Mouse (Mus musculus): ENCODE measurements around the gene Lrrc4. TPM values are rescaled to one million over a fixed set of nuclear protein-coding genes. Genes with fewer than 3 reads are reported as not detected.

Gene Lrrc4
- polyA plus RNA-seq, 1 experiment from 2014 or later: 4.6 TPM

- Histone ChIP-seq H3K4me2 (replicated peaks) (no peak overlapping the region), H3K27ac (no peak overlapping the region; the same call in 1 of the 2 replicates), H3K27me3 (no peaks in the 10 kb centered on the region), H3K4me1 (peaks cover 3% of the 10 kb centered on the region; the same call in 1 of the 2 replicates), H3K36me3 (no peaks in the 10 kb centered on the region), H3K9ac (no peak overlapping the region), H3K9me3 (replicated peaks) (no peaks in the 10 kb centered on the region), H3K4me3 (no peak overlapping the region)
- ATAC-seq (ENCODE audit: low FRiP score): no peak
- WGBS: 93% methylated on average over 5 of the region's 5 CpGs
Observed at GRCm38 (mm10) chr6:28669251-28669650, 162.3 kb downstream of the Lrrc4 start.

DNA sequence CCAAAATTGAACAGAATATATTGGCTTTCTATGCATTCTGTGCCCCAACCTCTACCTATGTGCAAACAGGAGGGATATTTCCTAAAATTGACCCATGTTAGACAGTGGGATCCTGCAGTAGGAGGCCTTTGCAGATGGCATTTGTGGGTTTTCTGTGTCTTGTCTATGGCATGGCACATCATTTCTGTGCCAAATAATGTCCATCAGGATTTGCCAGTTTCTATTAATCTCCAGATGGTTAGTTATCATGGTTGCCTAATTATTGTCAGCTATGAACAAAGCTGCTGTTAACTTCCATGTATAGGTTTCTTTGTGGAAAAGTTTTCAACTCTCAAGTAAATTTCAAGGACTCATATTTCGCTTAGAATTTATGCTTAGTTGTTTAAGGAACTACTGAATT, 164.0 kb downstream of the Lrrc4 start:
- no peak for ATAC-seq (ENCODE audit: low FRiP score)
- Histone ChIP-seq H3K4me3 (no peak overlapping the region), H3K9me3 (replicated peaks) (no peaks in the 10 kb centered on the region), H3K9ac (no peak overlapping the region), H3K4me2 (replicated peaks) (no peak overlapping the region), H3K36me3 (no peaks in the 10 kb centered on the region), H3K27ac (no peak overlapping the region), H3K27me3 (no peaks in the 10 kb centered on the region), H3K4me1 (peaks cover 3% of the 10 kb centered on the region; the same call in 1 of the 2 replicates)
- 88% methylated on average over 1 of the region's 1 CpGs for WGBS

DNA sequence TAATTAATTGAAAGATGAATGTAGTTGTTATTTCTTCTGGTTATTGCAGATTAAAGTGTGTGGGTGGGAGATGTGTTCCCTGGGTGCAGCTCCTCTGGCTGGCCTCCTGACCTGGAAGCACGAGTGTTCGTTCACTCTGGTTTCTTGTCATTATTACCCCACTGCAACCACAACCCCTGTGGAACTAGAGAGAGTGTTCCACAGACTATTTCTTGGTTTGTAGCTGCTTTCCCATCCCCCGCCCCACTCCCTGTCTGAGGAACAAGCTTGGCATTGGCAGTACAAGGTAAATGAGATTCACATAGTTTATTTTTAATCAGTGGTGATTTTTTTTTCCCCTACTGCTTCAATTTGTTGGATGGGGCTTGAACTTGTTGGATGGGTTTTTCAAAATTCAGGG, 166.8 kb downstream of the Lrrc4 start:
- 79% methylated on average over 3 of the region's 3 CpGs for WGBS
- peaks cover 3% of the 10 kb centered on the region; the same call in 1 of the 2 replicates for H3K4me1 ChIP-seq
- H3K4me2 ChIP-seq (replicated peaks): no peak overlapping the region
- H3K36me3 ChIP-seq: 0 out of 2 replicates have a peak, but pooled peaks cover 2% of the 10 kb centered on the region
- no peak overlapping the region for H3K9ac ChIP-seq
- no peak overlapping the region for H3K4me3 ChIP-seq
- no peak overlapping the region for H3K27ac ChIP-seq
- no peaks in the 10 kb centered on the region for H3K9me3 ChIP-seq (replicated peaks)
- no peaks in the 10 kb centered on the region for H3K27me3 ChIP-seq
- ATAC-seq (ENCODE audit: low FRiP score): no peak

- Histone ChIP-seq H3K9ac (no peak overlapping the region), H3K27me3 (no peaks in the 10 kb centered on the region), H3K4me1 (peaks cover 9% of the 10 kb centered on the region), H3K27ac (no peak overlapping the region), H3K36me3 (0 out of 2 replicates have a peak, but pooled peaks cover 2% of the 10 kb centered on the region), H3K4me2 (replicated peaks) (no peak overlapping the region), H3K4me3 (no peak overlapping the region), H3K9me3 (replicated peaks) (no peaks in the 10 kb centered on the region)
- ATAC-seq (ENCODE audit: low FRiP score): no peak
- WGBS: 92% methylated on average over 5 of the region's 5 CpGs
Observed at GRCm38 (mm10) chr6:28663670-28664069, 167.9 kb downstream of the Lrrc4 start.

DNA sequence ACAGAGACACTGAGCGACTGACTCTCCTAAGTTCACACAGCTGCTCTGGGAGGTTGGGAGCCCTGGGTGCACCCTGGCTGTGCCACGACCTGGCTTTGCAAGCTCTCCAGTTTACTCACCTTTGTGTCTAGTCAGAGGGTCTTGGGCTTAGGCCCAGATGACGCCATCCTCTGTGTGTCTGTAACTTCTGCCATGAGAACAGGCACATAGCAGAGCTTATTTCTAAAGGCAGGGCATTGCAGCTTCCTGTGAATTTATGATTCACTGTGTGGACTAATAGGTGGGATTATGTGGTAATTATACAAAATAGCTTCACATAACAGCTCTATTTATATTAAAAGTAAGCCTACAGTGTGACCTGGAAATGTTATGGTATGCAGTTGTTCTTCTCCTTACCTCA, 168.5 kb downstream of the Lrrc4 start:
- no peak overlapping the region for H3K9ac ChIP-seq
- H3K27me3 ChIP-seq: no peaks in the 10 kb centered on the region
- no peak overlapping the region for H3K27ac ChIP-seq
- no peak for ATAC-seq (ENCODE audit: low FRiP score)
- H3K4me2 ChIP-seq (replicated peaks): no peak overlapping the region
- 0 out of 2 replicates have a peak, but pooled peaks cover 2% of the 10 kb centered on the region for H3K36me3 ChIP-seq
- no peak overlapping the region for H3K4me3 ChIP-seq
- peaks cover 9% of the 10 kb centered on the region for H3K4me1 ChIP-seq
- no peaks in the 10 kb centered on the region for H3K9me3 ChIP-seq (replicated peaks)
- WGBS: 91% methylated on average over 3 of the region's 3 CpGs

DNA sequence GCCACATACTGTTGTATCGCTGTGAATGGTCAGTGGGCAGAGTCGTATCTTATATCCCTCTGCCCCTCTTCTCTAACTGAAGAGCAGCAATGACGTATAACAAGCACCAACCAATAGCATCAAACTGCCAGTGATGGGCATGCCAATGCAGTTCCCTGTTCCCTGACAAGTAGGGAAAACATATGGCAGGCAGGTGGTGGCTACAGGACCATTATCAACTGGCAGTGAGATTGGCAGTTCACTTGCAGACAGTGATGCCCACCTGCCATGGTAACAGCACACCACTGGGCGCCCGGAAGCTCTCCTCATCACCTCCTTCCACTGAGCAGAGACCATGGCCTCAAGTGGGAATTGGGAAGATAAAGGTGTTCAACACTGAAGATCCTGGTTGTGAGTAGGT, 175.0 kb downstream of the Lrrc4 start:
- H3K27me3 ChIP-seq: no peaks in the 10 kb centered on the region
- no peaks in the 10 kb centered on the region for H3K9me3 ChIP-seq (replicated peaks)
- H3K4me3 ChIP-seq: no peak overlapping the region
- no peak overlapping the region for H3K27ac ChIP-seq
- H3K4me2 ChIP-seq (replicated peaks): no peak overlapping the region
- H3K36me3 ChIP-seq: 0 out of 2 replicates have a peak, but pooled peaks cover under 1% of the 10 kb centered on the region
- 93% methylated on average over 5 of the region's 5 CpGs for WGBS
- no peak overlapping the region for H3K9ac ChIP-seq
- ATAC-seq (ENCODE audit: low FRiP score): no peak
- H3K4me1 ChIP-seq: peaks cover 6% of the 10 kb centered on the region

- Histone ChIP-seq H3K27ac (no peak overlapping the region), H3K27me3 (no peaks in the 10 kb centered on the region), H3K4me2 (replicated peaks) (no peak overlapping the region), H3K9ac (no peak overlapping the region), H3K4me1 (peaks cover 5% of the 10 kb centered on the region; the same call in 1 of the 2 replicates), H3K9me3 (replicated peaks) (no peaks in the 10 kb centered on the region), H3K4me3 (no peak overlapping the region), H3K36me3 (no peaks in the 10 kb centered on the region)
- ATAC-seq (ENCODE audit: low FRiP score): no peak
Observed at GRCm38 (mm10) chr6:28645231-28645630, 186.3 kb downstream of the Lrrc4 start.

DNA sequence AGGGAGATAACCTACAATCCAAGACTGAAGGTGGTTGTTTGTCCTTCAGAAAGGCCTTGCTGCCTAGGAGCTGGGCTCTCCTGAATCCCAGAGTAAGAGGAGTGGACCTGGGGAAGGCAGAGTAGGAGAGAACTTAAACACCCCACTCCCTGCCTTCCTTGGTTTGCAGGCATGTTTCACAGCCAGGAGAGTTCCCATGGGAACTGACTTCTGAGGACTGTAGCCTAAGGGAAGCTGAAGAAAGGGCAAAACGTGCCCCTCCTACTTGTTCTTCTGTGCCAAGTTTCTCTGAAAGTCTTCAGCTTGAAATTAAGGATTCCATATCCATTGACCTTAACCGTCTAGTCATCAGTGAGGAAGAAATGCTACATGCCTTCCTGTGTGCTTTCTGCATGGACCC, 188.6 kb downstream of the Lrrc4 start:
- 60% methylated on average over 2 of the region's 2 CpGs for WGBS
- Histone ChIP-seq H3K9ac (no peak overlapping the region), H3K27me3 (no peaks in the 10 kb centered on the region), H3K36me3 (no peaks in the 10 kb centered on the region), H3K4me3 (no peak overlapping the region), H3K4me2 (replicated peaks) (no peak overlapping the region), H3K4me1 (peaks cover 6% of the 10 kb centered on the region; the same call in 1 of the 2 replicates), H3K27ac (no peak overlapping the region), H3K9me3 (replicated peaks) (no peaks in the 10 kb centered on the region)
- no peak for ATAC-seq (ENCODE audit: low FRiP score)

DNA sequence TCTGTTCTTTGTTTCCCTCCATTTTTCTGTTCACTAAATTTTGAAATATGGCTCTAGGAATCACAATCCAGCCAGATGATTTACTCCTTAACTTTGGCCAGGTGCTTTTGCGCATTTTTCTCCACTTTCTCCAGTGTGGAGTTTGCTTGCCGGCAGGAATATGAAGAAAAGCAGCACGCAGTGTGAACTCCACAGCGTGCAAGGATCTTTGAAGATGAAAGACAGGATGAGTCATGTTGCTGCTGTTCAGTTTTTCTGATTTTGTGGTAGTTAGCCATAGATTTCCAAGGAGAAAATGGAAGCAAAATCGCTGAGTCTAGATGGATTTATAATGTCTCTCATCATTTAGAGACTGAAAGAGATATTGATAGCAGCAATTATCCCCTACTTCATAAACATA, 191.5 kb downstream of the Lrrc4 start:
- no peak overlapping the region for H3K9ac ChIP-seq
- peaks cover 10% of the 10 kb centered on the region; the same call in 1 of the 2 replicates for H3K4me1 ChIP-seq
- no peak overlapping the region for H3K4me2 ChIP-seq (replicated peaks)
- H3K9me3 ChIP-seq (replicated peaks): no peaks in the 10 kb centered on the region
- ATAC-seq (ENCODE audit: low FRiP score): no peak
- 91% methylated on average over 5 of the region's 5 CpGs for WGBS
- H3K4me3 ChIP-seq: no peak overlapping the region
- H3K27me3 ChIP-seq: no peaks in the 10 kb centered on the region
- no peak overlapping the region for H3K27ac ChIP-seq
- no peaks in the 10 kb centered on the region for H3K36me3 ChIP-seq

- Histone ChIP-seq H3K4me2 (replicated peaks) (no peak overlapping the region), H3K9ac (no peak overlapping the region), H3K4me3 (no peak overlapping the region), H3K27ac (no peak overlapping the region), H3K9me3 (replicated peaks) (no peaks in the 10 kb centered on the region), H3K27me3 (no peaks in the 10 kb centered on the region), H3K36me3 (no peaks in the 10 kb centered on the region), H3K4me1 (peaks cover 16% of the 10 kb centered on the region)
- 80% methylated on average over 6 of the region's 6 CpGs for WGBS
- no peak for ATAC-seq (ENCODE audit: low FRiP score)
Observed at GRCm38 (mm10) chr6:28635531-28636348, 195.8 kb downstream of the Lrrc4 start.

- H3K36me3 ChIP-seq: no peaks in the 10 kb centered on the region
- H3K27me3 ChIP-seq: no peaks in the 10 kb centered on the region
- H3K9ac ChIP-seq: no peak overlapping the region
- WGBS: 56% methylated on average over 1 of the region's 1 CpGs
- H3K4me1 ChIP-seq: peaks cover 16% of the 10 kb centered on the region
- no peak overlapping the region for H3K4me3 ChIP-seq
- no peak for ATAC-seq (ENCODE audit: low FRiP score)
- H3K9me3 ChIP-seq (replicated peaks): no peaks in the 10 kb centered on the region
- H3K4me2 ChIP-seq (replicated peaks): no peak overlapping the region
- H3K27ac ChIP-seq: no peak overlapping the region
Observed at GRCm38 (mm10) chr6:28635092-28635491, 196.5 kb downstream of the Lrrc4 start.

DNA sequence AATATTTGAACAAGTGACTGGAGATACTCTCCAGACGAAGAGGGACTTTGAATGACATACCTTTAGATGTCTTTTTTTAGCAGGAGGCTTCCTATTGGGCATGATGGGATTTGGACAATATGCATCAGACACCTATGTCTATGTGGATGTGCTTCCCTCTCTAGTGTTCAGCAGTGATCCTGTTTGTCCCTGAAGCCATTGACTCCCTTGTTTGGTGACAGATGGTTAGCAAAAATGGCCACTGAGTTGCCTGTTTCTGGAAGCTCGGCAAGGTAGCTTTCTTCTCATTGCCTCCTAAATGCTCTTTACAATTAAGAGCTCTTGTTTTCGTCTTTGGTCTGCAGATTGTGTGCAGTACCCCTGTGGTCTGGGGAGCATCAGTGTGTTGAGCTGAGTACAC, 197.9 kb downstream of the Lrrc4 start:
- Histone ChIP-seq H3K36me3 (no peaks in the 10 kb centered on the region), H3K4me1 (peaks cover 26% of the 10 kb centered on the region), H3K4me3 (no peak overlapping the region), H3K27me3 (no peaks in the 10 kb centered on the region), H3K27ac (0 out of 2 replicates have a peak overlapping the region, but pooled peaks have one; percentile 52), H3K9me3 (replicated peaks) (no peaks in the 10 kb centered on the region), H3K4me2 (replicated peaks) (no peak overlapping the region), H3K9ac (no peak overlapping the region)
- WGBS: 67% methylated on average over 3 of the region's 3 CpGs
- ATAC-seq (ENCODE audit: low FRiP score): no peak

- no peak overlapping the region for H3K9ac ChIP-seq
- ATAC-seq (ENCODE audit: low FRiP score): no peak
- no peaks in the 10 kb centered on the region for H3K27me3 ChIP-seq
- no peak overlapping the region for H3K4me3 ChIP-seq
- peaks cover 32% of the 10 kb centered on the region for H3K4me1 ChIP-seq
- H3K27ac ChIP-seq: 0 out of 2 replicates have a peak overlapping the region, but pooled peaks have one; percentile 52
- no peaks in the 10 kb centered on the region for H3K36me3 ChIP-seq
- H3K4me2 ChIP-seq (replicated peaks): no peak overlapping the region
- no peaks in the 10 kb centered on the region for H3K9me3 ChIP-seq (replicated peaks)
- WGBS: 42% methylated on average over 2 of the region's 2 CpGs
Observed at GRCm38 (mm10) chr6:28633120-28633519, 198.4 kb downstream of the Lrrc4 start.

All from hindbrain, embryonic 12.5 days (tissue).